Mouse (Mus musculus): ENCODE data around the gene Mgme1. TPM values are rescaled to one million over a fixed set of nuclear protein-coding genes. Genes with fewer than 3 reads are reported as not detected.

Mgme1 gene
- 6.5 and 6.7 TPM in 2 replicates for polyA plus RNA-seq (2012; rRNA removed)

DNA sequence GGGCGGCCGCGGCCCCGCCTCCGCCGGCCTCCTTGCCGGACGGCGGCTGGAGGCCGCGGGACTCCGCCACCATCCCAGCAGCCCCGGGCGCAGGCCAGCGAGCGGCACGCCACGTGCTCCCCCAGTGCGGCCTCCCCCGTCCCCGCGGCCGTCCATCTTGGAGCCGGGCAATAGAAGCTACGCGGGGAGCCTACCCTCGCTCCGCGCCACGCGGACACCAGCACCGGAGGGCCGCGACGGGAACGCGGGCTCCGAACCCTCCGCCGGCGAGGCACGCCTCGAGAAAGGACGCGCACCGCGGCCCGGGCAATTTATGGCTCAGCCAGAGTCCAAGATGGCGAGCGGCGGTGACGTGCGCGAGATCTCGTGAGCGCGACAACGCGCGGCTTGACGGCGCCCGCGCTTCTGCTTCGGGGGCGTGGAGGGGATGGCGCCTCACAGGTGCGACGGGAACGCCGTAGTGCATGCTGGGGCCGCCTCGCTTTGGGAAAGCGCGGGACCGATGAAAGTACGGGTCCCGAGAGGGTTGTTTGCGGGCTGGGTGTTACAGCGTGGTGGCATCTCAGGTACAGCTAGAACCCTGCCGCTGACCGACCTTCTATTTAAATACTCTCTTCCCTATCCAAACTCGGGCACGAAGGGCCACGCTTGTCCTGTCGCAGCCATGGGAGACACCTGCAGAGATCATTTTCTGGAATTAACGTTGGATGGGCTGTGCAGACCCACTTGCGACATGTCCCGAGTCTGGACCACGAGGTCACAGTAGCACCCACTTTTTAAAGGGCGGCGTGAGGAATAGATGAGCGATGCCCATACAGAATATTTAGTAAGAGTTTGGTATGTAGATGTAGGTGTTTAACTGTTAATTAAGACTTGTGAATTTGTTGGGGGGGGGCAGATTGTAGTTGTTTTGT lies at the start of gene Mgme1, which contains the start of gene Snx5:
Mgme1 (plus strand) TSS at position 157 of the 914 bp plus-strand sequence.
Snx5 (minus strand) TSS at position 400 of the 914 bp plus-strand sequence.
- DNase-seq = peak; percentile 93 to 94
- no peak for TF ChIP-seq CTCF (IDR thresholded peaks at IDR 0.05; ENCODE audit: borderline replicate concordance, insufficient read depth, low read depth, low read length)
- peak; percentile 65; the same call in 1 of the 2 replicates for TF ChIP-seq POLR2A (IDR thresholded peaks at IDR 0.05; ENCODE audit: borderline replicate concordance, insufficient read depth, low read length)
- H3K4me3 ChIP-seq (replicated peaks; ENCODE audit: insufficient read depth, low read depth, low read length) = peak within 1 kb of the TSS; percentile 75
- 1% methylated on average over 93 of the region's 93 CpGs for WGBS
- H3K27ac ChIP-seq (ENCODE audit: insufficient read depth, low read length) = peak within 1 kb of the TSS; percentile 96
- no peaks in the 10 kb centered on the region for H3K4me1 ChIP-seq (ENCODE audit: control insufficient read depth, insufficient read depth, low read length)
- H3K27me3 ChIP-seq (ENCODE audit: control insufficient read depth, insufficient read depth, low read length) = no peaks in the 10 kb centered on the region

DNA sequence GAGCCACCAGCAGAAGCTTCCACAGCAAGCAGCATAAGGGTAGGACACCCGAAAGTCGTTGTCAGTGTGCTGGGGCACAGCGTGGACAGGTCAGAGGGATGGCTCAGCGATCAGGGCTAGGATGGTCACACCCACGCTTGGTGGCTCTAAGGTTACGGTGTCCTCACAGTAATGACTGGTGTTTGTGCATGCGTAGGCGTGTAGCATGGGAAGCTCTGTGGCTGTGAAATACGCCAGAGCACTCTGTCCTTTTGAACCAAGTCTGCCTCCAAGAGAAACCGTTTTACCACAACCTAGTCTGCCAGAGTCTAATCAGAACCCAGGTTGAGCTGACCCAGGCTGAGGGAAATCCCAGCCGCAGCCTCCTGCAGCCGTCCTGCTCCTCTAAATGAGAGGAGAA lies 46.1 kb upstream of the Mgme1 start:
- no peaks in the 10 kb centered on the region for H3K27me3 ChIP-seq (ENCODE audit: control insufficient read depth, insufficient read depth, low read length)
- no peak for TF ChIP-seq POLR2A (IDR thresholded peaks at IDR 0.05; ENCODE audit: borderline replicate concordance, insufficient read depth, low read length)
- no peak for TF ChIP-seq CTCF (IDR thresholded peaks at IDR 0.05; ENCODE audit: borderline replicate concordance, insufficient read depth, low read depth, low read length)
- H3K27ac ChIP-seq (ENCODE audit: insufficient read depth, low read length) = no peak overlapping the region
- WGBS = 69% methylated on average over 12 of the region's 12 CpGs
- no peak overlapping the region for H3K4me3 ChIP-seq (replicated peaks; ENCODE audit: insufficient read depth, low read depth, low read length)
- no peaks in the 10 kb centered on the region for H3K4me1 ChIP-seq (ENCODE audit: control insufficient read depth, insufficient read depth, low read length)
- no peak for DNase-seq

- TF ChIP-seq CTCF (IDR thresholded peaks at IDR 0.05; ENCODE audit: borderline replicate concordance, insufficient read depth, low read depth, low read length) (no peak), POLR2A (IDR thresholded peaks at IDR 0.05; ENCODE audit: borderline replicate concordance, insufficient read depth, low read length) (no peak)
- Histone ChIP-seq H3K27me3 (ENCODE audit: control insufficient read depth, insufficient read depth, low read length) (no peaks in the 10 kb centered on the region), H3K4me3 (replicated peaks; ENCODE audit: insufficient read depth, low read depth, low read length) (no peak overlapping the region), H3K4me1 (ENCODE audit: control insufficient read depth, insufficient read depth, low read length) (no peaks in the 10 kb centered on the region), H3K27ac (ENCODE audit: insufficient read depth, low read length) (no peak overlapping the region)
- 83% methylated on average over 12 of the region's 12 CpGs for WGBS
- no peak for DNase-seq
These were observed 43.4 kb upstream of the Mgme1 start for GRCm38 (mm10) chr2:144226906-144227586.

GRCm38 (mm10) chr2:144228521-144229346 lies 41.7 kb upstream of the Mgme1 start:
- no peak for DNase-seq
- 79% methylated on average over 12 of the region's 12 CpGs for WGBS
- Histone ChIP-seq H3K27me3 (ENCODE audit: control insufficient read depth, insufficient read depth, low read length) (no peaks in the 10 kb centered on the region), H3K4me3 (replicated peaks; ENCODE audit: insufficient read depth, low read depth, low read length) (no peak overlapping the region), H3K4me1 (ENCODE audit: control insufficient read depth, insufficient read depth, low read length) (no peaks in the 10 kb centered on the region), H3K27ac (ENCODE audit: insufficient read depth, low read length) (no peak overlapping the region)
- TF ChIP-seq CTCF (IDR thresholded peaks at IDR 0.05; ENCODE audit: borderline replicate concordance, insufficient read depth, low read depth, low read length) (no peak), POLR2A (IDR thresholded peaks at IDR 0.05; ENCODE audit: borderline replicate concordance, insufficient read depth, low read length) (no peak)

DNA sequence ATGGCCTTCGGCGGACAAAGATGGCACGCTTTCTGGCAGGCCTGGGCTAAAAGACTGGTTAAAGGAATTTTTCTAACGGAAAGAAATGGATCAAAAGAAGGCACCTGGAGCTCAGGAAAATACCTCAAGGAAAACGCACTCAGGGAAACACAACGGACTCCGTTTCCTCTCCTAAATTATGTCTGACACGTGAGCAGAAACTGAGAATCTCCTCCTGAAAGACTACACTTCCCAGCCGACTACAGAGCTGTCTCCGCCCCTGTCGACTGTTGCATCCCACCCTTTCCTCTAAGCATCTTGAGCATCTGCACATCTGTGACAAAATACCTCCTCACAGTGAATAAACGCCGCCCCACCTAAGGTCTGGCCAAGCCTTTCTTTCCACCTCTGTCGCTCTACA lies 40.8 kb upstream of the Mgme1 start:
- no peak overlapping the region for H3K4me3 ChIP-seq (replicated peaks; ENCODE audit: insufficient read depth, low read depth, low read length)
- TF ChIP-seq CTCF (IDR thresholded peaks at IDR 0.05; ENCODE audit: borderline replicate concordance, insufficient read depth, low read depth, low read length) (no peak), POLR2A (IDR thresholded peaks at IDR 0.05; ENCODE audit: borderline replicate concordance, insufficient read depth, low read length) (no peak)
- H3K27ac ChIP-seq (ENCODE audit: insufficient read depth, low read length) = no peak overlapping the region
- H3K27me3 ChIP-seq (ENCODE audit: control insufficient read depth, insufficient read depth, low read length) = no peaks in the 10 kb centered on the region
- WGBS = 92% methylated on average over 14 of the region's 14 CpGs
- no peaks in the 10 kb centered on the region for H3K4me1 ChIP-seq (ENCODE audit: control insufficient read depth, insufficient read depth, low read length)
- no peak for DNase-seq

DNA sequence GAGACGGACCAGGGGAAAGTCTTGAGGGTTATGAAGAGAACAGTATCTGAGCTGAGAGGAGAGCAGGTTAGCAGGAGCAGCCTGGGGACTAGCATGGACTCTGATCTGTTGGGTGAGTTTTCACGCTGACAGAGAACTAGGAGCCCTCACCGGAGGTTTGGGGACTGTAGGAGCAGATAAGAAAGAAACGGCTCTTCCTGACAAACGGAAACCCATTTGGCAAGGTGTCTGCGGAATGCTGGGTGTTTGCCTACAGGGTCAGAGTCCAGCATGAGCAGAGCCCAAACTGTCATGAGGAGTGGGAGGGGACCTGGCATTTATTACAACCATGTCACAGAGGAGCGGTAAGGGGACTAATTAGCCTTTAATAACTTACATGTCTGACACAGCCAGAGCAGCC lies 40.0 kb upstream of the Mgme1 start:
- DNase-seq = no peak
- H3K4me1 ChIP-seq (ENCODE audit: control insufficient read depth, insufficient read depth, low read length) = no peaks in the 10 kb centered on the region
- H3K27me3 ChIP-seq (ENCODE audit: control insufficient read depth, insufficient read depth, low read length) = no peaks in the 10 kb centered on the region
- no peak overlapping the region for H3K4me3 ChIP-seq (replicated peaks; ENCODE audit: insufficient read depth, low read depth, low read length)
- TF ChIP-seq CTCF (IDR thresholded peaks at IDR 0.05; ENCODE audit: borderline replicate concordance, insufficient read depth, low read depth, low read length) (no peak), POLR2A (IDR thresholded peaks at IDR 0.05; ENCODE audit: borderline replicate concordance, insufficient read depth, low read length) (no peak)
- 26% methylated on average over 7 of the region's 7 CpGs for WGBS
- H3K27ac ChIP-seq (ENCODE audit: insufficient read depth, low read length) = no peak overlapping the region

GRCm38 (mm10) chr2:144231115-144231514 lies 39.3 kb upstream of the Mgme1 start:
- DNase-seq = no peak
- no peak overlapping the region for H3K4me3 ChIP-seq (replicated peaks; ENCODE audit: insufficient read depth, low read depth, low read length)
- H3K4me1 ChIP-seq (ENCODE audit: control insufficient read depth, insufficient read depth, low read length) = no peaks in the 10 kb centered on the region
- 76% methylated on average over 5 of the region's 5 CpGs for WGBS
- no peak for TF ChIP-seq CTCF (IDR thresholded peaks at IDR 0.05; ENCODE audit: borderline replicate concordance, insufficient read depth, low read depth, low read length)
- TF ChIP-seq POLR2A (IDR thresholded peaks at IDR 0.05; ENCODE audit: borderline replicate concordance, insufficient read depth, low read length) = no peak
- no peak overlapping the region for H3K27ac ChIP-seq (ENCODE audit: insufficient read depth, low read length)
- no peaks in the 10 kb centered on the region for H3K27me3 ChIP-seq (ENCODE audit: control insufficient read depth, insufficient read depth, low read length)

Measured in cerebellum, adult 2 months (tissue).